Mouse (Mus musculus) G1E (cell line): ENCODE results near the gene Gm5431.

ENCODE experiments used
- CTCF ChIP-seq: IDR thresholded peaks from 2 replicates; pipeline ENCODE4 v1.5.1; 2012; ENCODE audit warnings: low read depth, low read length, inconsistent platforms, mixed read lengths
- GATA1 ChIP-seq: IDR thresholded peaks from 2 replicates; pipeline ENCODE4 v1.6.1; 2012; ENCODE audit warnings: borderline replicate concordance, low read length, inconsistent platforms, mixed read lengths
- GATA2 ChIP-seq: IDR thresholded peaks from 2 replicates; pipeline ENCODE4 v1.6.1; 2012; ENCODE audit warnings: low read depth, low read length, inconsistent platforms, borderline replicate concordance
- POLR2AphosphoS5 ChIP-seq: IDR thresholded peaks from 2 replicates; pipeline ENCODE4 v1.6.1; 2012; ENCODE audit warnings: low read depth, low read length, inconsistent platforms; ENCODE audit not compliant: insufficient replicate concordance
- TAL1 ChIP-seq: conservative IDR thresholded peaks from 2 replicates; pipeline ENCODE4 v1.6.1; 2012; ENCODE audit warnings: low read depth, low read length, inconsistent platforms, mixed read lengths

GRCm38 (mm10) chr11:48851270-48851995, 50.6 kb downstream of the Gm5431 start:
- TF ChIP-seq TAL1, result no peak
- TF ChIP-seq CTCF, result no peak
- TF ChIP-seq POLR2AphosphoS5, result no peak
- TF ChIP-seq GATA1, result no peak
- no peak for TF ChIP-seq GATA2
